Mouse (Mus musculus) thymus, postnatal 4 days (tissue): ENCODE data around the gene Fam178b.

Experiments
- DNase-seq: peaks from one replicate; pipeline ENCODE4 v3.0.0; 2021

Fam178b gene

DNA sequence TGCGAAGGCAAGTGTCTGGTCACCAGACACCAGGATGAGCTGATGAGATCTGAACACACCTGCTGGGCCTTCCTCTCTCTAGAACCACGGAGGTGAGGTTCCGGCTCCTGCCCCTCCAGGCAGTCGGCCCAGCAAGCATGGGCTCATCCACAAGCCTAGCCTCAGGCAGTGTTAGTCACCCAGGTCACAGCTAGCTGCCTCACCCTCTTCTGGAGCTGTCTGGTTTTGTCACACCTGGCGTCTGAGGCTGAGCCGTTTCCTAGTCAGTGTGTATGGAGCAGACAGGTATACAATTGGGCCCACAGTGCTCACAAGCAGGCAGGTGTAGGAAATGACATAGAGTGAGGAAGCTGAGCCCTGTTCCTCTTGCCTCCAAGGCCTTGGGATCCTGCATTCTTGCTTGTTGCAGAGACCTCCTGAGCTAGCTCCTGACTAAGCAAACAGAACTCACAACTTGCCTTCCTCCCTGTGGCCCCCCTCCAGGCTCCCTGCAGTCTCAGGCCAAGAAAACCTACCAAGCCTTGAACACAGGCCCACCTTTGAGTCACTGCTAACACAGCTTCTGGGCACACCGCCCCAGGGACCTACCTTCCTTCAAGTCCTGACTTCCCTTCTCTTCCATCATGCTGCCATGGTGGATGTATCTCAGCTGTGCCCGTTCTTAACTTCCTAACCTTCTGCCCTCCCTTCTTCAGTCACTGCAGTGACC lies 99.4 kb downstream of the Fam178b start:
- DNase-seq = no peak

DNA sequence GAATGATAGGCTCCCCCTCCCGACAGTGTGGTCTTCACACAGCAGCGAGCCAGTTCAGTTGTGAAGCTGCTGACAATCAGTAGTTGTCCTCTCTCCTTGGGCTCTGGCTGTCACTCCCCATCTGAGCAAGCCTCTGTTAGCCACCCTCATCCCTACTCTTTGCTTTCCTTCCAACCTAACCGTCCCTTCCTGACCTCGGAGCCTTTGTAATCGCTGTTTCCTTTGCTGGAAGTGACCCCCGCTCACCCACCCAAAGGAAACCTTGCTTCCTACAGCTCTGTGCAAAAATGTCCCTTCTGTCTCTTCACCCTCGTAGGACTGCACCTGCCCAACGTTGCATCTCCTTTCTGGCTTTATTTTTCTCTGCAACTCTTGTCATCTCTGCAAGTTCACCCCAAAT lies 100.8 kb downstream of the Fam178b start:
- DNase-seq = no peak

DNA sequence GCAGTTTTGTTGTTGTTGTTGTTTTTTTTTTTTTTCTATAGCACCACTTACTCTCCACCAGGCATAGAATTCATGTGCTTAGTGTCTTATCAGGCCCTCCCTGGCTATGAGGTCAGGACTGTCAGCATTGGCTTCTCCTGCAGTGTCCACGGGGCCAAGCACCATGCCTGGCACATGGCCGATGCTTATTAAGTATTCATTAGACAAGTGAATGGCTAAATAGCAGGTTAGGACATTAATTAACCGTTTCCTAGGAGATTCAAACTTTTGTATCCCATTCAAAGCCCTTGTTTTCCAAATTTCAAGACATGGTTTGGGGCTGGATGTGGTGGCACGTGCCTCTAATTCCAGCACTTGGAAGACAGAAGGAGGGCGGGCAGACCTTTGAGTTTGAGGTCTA lies 101.7 kb downstream of the Fam178b start:
- DNase-seq = no peak

DNA sequence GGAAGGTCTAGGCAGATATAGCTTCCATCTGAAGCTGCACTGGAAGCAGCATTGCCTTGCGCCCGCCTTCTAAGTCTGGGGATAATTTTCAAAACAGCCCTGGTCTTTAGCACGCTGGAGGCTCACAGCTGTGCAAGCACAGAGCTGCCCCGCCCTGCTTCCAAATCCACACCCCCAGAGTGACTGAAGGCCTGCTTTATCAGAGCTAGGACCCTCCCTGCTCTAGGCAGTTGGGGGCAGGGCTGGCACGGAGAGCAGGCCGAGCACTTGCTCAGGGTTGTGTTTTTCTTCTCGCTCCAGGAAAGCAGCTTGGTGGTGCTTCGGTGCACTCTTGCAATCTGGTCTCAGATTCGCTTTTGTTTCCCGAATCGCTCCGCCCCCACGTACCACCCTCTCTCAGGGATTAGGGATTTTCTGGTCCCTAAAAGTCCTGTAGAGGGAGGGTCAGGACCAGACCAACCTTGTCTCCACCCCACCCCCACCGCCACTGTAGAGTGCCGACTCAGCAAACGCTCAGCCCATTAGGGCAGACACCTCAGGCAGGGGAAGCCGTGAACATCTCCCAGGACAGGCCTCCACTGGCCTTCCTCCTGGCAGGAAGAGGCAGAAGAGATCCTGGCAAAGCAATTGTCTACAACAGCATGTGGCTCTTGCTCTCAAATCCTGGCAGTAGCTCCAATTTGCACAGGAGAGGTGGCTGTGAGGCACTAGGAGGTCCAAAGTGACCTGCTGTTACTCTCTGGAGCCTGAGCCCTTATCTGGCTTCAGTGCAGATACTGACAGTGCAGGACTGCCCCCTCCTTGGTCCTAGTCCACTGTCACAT lies 102.4 kb downstream of the Fam178b start:
- DNase-seq = no peak

DNA sequence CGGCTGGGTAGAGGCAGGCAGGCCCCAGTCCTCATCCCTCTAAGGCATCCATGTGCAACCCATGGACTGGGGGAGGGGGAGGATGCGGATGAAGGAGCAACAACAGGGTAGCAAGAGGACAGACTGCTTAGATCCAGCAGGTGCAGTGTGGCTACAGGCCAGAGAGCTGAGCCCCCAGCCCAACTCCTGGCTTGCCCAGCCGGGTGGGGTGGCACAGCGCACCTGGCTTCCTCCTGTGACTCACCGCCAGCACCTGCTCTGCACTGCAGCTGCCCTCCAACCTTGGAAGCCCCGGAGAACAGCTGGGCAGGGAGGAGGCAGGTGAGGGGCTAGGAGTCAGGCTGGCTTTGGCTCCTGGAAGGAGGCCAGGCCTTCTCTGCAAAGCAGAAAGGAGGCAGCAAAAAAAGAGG lies 103.0 kb downstream of the Fam178b start:
- peak; percentile 78 for DNase-seq

DNA sequence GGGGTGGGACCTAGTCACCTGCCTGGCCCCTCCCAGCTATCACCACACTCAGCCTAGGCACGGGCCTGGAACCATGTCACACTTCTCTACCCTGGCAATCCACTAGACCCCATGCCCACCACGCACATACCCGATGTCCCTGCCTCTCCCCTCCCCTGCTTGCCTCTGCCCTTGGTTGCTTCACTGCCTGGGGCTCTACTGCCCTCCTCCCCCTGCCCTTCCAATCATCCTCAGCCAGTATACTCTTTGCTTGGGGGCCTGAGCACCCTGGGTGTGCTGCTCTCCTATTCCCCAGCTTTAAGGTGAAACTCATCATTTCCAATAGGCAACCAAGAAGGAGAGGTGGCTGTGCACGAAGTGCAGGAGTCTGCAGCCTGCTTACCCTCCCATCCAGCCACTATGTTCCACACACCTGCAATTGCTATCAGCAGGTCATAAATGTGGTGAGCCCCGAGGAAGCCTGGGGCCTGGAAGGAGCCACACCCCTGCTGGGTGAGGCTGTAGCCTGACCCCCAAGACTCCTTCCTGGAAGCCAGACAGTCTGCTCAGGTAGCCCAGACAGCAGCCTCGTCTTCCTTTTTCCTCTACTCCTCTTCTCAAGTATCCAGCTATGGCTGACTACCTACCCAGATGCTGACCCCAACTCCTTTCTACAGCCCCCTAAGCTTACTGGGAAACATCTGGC lies 105.8 kb downstream of the Fam178b start:
- no peak for DNase-seq

DNA sequence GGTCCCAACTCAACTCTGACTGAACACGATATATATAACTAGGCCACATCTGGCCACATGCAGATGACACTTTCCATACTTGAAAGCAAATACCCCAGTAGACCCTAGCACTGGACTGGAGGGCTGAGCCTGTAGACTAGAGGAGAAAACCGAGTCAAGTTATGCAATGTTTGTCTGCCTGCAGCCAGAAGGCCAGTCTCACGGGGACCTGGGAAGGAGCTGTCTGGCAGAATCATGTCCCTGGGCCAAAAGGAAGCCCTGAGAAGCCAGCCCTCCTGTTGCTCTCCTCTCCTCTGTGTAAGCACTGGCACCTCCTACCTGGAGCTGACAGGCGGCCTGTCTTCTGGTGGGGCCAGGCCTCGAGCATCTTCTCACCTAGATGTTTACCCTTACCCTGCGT lies 107.6 kb downstream of the Fam178b start:
- no peak for DNase-seq

DNA sequence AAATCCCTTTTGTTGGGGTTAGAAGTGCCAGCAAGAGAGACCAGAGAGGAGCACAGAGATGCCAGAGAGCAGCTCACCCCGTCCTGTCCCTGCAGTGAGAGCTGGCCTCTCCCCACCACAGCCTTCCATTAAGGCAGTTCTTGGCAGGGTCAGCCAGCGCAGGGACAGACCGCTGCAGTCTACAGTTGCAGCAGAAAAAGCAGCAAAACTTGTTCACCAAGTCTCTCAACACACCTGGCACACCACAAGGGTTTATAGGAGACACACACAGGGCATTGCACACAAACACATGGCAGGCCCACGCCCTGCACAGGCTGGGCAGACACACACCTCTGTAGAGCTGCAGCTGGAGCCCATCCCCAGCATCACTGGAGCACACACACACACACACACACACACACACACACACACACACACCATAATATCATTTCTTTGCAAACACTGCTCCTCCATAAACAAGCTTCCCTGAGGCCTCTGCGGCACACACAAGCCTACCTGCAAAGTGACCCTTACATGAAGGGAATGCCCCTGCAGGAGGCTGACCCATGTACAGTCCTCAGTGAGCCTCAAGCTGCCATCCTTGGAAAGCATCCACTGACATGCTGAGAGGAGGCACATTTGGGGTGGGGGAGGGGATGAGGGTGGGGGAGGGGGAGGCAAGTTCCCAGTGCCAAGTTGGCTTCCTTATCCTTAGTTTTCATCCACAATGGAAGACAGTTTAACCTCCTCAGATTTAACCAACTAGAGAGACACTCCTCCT lies 108.6 kb downstream of the Fam178b start:
- no peak for DNase-seq

DNA sequence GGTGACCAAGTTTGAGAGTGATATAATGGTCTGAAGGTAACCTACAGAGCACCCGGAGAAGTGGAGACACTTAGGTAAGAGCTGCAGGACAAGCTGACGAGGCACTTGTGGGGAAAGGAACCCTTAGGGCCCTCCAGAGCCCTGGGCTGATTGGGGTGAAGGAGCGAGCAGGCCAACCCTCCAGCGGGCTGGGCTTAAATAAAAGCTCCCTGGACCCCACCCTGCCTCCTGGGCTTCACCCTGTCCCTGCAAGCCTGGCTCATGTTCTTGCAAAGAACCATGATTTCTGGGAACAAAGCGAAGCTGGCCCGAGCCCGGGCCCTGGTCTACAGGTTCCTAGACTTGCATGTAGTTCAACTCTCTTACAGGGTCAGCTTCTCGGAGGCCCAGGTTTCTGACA lies 109.5 kb downstream of the Fam178b start:
- no peak for DNase-seq

DNA sequence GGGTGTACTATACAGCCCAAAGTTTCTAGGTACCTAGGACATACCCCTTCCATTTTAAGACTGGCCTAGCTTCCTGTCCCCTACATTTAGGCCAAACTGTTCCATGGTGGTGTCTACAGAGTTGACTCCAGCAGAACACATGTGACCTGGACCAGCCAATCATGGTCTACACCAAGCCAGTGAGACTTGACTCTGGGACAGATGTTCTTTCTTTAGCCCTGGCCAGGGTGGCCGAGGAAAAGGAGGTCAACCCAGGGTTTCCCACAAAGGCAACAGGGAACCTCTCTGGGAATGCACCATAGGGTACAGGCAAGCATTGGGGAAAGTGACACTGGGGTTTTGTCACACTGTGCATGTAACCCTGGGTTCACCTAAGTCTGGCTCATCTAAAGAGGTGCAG lies 110.3 kb downstream of the Fam178b start:
- no peak for DNase-seq

DNA sequence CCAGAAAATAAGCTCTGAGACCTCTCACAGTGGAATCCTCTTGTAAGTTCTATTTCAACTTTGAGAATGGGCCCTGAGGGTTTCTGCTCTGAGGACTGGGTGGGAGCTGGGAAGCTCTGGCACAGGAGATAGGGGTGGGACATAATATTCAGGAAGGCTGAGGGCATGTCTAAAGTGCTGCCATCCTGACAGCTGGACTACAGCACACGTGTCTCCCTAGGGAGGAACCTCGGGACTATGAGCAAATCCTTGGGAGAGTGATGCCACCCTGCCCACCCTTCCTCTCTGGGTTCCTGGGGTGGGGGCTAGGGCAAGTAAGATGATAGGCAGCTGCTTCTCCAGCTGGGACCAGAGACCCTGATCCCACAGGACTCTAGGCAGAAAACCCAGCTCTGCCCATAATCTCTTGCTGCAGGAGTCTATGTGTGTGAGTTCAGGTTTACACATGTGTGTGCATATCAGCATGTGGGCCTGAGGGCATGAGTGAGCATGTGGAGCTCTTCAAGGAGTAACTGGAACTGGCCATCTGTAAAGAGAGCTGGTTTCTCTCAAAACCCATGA lies 110.8 kb downstream of the Fam178b start:
- DNase-seq = no peak

DNA sequence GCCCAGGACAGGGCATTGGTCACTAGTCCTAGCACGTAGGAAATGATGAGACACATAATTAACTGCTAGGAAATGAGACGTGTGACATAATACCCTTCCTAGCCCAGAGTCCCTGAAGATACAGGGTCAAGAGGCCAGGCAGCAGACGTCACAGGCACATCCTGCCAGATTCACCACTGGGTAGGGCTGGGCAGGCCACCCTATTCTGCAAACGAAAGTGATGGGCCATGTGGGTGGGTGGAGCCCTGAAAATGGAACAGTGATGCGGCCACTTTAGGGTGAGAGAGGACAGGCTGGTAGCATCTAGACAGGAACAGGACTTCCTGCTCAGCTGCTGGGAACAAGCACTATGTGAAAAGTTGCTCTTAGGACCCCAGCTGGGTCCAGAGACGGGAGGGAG lies 111.4 kb downstream of the Fam178b start:
- DNase-seq = no peak

DNA sequence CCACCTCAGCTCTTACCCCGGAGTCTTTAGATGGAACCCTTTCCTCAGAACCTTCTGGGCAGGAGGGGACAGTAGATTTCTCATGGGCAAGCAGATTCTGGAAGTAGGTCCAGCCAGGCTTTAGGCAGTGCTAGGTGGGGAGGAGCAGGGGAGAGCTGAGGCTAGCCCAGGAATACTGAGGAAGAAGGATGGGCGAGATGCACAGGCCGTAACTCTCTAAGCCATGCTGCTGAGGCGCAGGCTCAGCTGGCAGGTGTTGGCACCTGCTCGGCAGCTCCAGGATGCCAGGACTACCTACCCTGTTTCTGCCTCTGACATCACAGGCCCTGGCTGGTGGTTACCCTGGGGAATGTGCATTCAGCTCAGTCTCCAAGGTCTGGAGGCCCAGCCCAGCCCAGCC lies 112.7 kb downstream of the Fam178b start:
- no peak for DNase-seq

DNA sequence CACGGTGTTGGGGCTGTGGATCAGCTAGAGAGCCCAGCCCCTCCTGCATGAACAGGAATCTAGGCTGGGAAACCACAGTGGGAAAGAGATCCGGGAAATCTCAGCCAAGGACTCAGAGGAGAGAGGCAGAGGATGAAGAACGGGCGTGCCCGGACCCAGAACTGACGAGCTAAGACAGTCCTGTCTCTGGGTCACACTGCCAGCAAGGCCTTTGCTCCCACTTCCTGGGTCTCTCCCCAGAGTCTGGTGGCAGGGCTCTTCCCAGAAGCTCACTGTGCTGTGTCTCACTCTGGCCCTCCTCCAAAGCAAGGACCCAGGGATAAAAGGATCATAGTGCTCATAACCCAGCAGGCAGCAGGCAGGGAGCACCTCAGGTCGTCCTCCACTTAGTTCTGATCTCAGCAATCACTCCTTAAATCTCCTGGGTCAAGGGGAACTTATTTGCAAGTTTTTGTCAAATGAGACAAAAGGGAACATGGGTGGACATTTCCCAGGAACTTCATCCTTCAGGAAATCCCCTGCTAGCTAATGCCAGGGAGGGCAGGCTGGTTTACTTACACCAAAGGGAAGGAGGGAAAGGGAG lies 113.2 kb downstream of the Fam178b start:
- DNase-seq = no peak

DNA sequence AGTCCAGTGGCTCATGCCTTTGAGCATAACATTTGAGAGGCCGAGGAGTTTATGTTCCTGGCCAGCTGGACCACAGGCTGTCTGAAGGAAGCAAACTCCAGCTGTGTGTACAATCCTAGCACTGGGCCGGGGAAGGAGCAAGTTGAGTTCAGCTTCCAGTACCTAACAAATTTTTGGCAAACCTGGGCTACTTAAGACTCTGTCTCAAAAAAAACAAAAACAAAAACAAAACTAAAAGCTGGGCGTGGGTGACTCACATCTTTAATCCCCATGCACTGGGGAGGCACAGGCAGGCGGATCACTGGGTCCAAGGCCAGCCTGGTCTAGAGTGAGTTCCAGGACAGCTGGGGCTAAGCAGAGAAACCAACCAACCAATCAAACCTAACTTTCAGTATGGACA lies 114.2 kb downstream of the Fam178b start:
- DNase-seq = no peak

DNA sequence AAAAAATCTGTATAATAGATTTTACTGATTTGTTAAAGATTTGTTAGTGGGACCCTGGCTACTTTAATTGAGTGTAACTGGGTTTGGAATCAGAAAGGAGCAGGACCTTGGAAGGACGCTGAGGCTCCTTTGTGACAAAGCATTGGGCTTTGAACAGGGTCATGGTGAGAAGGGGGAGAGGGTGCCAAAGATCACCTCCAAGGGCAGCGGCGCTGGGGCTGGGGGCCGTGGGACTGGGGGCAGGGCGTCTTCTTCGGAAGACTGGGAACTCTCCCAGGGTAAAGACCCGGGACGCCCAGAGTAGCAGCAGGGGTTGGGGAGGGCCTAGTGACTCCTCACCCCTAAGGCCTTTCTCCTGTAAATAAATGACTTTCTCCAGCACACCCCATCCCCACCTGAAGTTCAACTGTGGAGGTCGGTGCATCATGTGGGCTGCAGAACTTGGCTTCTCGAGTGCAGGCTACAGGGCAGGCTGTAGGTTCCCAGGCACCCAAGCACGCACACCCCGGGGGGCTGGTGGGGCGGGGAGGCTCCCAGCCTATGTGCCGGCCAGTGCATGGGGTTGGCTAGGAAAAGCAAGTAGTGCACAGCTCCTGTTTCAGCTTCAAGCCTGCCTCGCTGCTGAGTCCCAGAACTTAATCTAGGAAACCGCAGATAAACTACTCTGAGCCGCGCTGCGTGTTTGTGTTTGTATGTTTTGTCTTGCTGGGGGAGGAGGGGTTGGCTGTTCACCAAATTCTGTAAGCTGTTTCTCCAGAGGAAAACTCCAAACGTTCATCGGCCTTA lies 115.0 kb downstream of the Fam178b start:
- DNase-seq = no peak

DNA sequence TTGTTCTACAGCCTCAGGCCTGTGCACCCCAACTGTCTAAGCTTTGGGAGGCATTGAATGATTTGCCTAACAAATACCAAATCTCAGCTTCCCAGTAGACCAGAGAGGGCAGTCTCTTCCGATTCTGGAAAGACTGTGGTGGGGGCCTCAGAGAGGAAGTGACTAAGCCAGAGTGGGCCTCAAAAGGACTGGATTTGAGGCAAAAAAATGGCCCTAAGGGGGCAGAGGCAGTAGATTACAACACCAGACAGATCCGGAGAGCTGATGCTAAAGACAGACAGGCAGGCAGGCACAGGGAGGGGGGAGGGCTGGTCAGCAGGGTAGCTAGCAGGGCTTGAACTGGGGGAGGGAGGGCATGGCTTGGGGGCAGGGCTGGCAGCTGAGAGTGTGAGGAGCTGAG lies 116.6 kb downstream of the Fam178b start:
- no peak for DNase-seq

DNA sequence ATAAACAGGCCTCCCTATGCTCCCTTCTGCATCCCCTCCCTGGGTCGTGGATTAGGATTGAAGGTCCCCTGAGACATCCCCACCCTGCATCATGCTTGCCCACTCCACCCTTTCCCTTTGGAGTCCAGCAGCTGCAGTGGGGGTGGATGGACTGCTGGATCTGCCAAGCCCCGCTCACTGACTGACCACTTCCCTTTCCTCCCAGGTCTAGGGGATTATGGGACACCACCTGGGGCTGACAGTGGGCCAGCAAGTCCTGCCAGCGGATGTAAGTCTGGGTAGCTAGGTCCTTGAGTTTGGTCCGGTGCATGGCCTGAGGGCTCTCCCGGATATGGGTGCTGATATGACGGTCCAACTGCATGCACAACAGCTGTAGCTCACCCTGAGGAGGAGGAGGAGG lies 118.9 kb downstream of the Fam178b start:
- DNase-seq = no peak

DNA sequence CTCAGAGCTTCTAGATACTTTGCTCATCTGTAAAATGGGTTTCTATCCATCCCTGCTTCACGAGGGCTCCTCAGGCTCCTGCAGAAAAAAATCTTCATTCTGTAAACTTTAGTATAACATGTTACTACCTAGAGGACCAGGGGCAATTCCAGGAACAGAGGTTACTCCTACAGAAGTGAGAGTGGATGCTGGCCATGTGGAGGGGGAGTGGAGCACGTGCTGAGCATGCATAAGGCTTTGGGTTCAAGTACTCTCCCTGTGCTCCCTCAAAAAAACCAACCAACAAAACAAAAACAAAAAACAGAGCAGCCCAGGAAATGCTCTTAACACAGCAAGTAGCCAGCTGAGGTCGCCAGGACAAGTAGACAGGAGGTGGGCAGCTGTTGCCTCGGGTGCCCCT lies 119.4 kb downstream of the Fam178b start:
- no peak for DNase-seq

DNA sequence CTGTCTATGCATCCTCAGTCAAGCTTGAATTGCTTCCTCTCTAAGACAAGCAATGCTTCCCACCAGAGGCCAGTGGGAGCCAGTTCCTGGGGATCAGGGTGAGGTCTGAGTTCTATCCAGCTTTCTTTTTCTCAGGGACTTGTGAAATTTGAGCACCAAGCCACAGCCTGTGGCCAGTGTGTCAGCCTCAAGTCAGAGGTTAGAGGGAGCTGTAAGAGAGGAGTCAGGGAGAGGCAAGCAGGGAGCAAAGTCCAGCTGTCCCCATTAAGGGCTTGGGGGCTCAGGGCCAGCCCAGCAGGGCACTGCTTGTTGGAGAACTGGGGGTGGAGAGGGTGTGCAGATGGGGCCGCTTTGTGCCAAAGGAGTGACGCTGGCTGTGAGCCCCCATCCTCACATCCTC lies 119.8 kb downstream of the Fam178b start:
- no peak for DNase-seq

DNA sequence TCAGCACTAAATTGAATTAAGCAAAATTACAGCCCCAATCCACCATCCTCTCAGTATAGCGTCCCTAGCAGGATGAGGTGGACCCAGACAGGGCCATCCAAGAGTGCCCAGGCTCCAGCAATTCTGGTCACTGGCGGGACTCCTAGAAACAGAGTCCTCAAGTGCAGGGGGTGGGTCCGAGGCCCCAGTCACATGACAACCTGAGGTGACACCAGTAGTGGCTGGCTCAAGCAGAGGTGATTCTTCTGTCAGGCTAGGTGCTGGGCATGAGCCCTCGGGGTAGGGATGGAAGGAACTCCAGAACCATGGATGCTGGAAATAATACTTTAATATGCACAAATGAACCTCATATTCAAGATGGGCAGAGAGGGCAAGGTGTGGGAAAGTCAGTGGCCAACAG lies 120.6 kb downstream of the Fam178b start:
- no peak for DNase-seq

DNA sequence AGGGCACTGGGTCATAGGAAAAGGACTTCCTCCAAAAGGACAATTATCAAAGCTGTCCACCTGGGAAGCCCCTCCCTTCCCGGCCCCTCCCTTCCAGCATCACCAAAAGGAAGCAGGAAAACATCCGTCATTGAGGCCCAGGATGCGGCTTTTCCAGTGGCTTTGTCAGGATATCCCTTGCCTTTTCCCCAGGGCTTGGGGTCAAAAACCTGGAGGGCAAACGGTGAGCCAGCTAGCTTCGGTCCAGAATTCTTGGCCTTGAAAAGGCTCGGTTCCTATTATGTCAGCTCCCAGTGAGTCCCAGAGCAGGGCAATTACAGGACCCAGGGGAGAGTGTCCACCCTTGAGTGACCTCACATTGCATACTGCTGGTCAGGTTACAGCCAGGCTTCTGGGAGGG lies 122.1 kb downstream of the Fam178b start:
- no peak for DNase-seq
